Mouse (Mus musculus) heart, postnatal 25 days (tissue): ENCODE measurements around the gene Gm20388. TPM values are rescaled to one million over a fixed set of nuclear protein-coding genes. Genes with fewer than 3 reads are reported as not detected.

Source experiments
- DNase-seq: peaks from one replicate; pipeline ENCODE4 v3.0.0; 2022; ENCODE audit warnings: low spot score
- intact Hi-C: fragments of 180-260 bp; cut with DNase I; formaldehyde crosslinking; loops from one replicate; pipeline ENCODE4 v1.15.1; 2025
- total RNA-seq, 2 experiments: library from RNA; stranded (reverse); gene quantifications; 2 replicates each; pipeline ENCODE4 v1.2.3; 2021

Gm20388 gene
- total RNA-seq, 2 experiments from 2014 or later, result 2.7 TPM; not detected in 1

GRCm38 (mm10) chr8:120420226-120420625 is 509.6 kb downstream of the Gm20388 start:
- intact Hi-C loops, result no loop called here
- DNase-seq, result no peak

- intact Hi-C loops, result no loop called here
- DNase-seq, result no peak
These were observed 511.0 kb downstream of the Gm20388 start for GRCm38 (mm10) chr8:120421638-120422037.

GRCm38 (mm10) chr8:120422236-120422635 is 511.6 kb downstream of the Gm20388 start:
- DNase-seq, result no peak
- intact Hi-C loops, result no loop called here

GRCm38 (mm10) chr8:120423576-120423975 is 512.9 kb downstream of the Gm20388 start:
- DNase-seq, result no peak
- intact Hi-C loops, result no loop called here

- intact Hi-C loops, result no loop called here
- no peak for DNase-seq
These were observed 514.2 kb downstream of the Gm20388 start for GRCm38 (mm10) chr8:120424829-120425198.

GRCm38 (mm10) chr8:120425199-120425941 is 514.7 kb downstream of the Gm20388 start:
- DNase-seq, result no peak
- intact Hi-C loops, result no loop called here

GRCm38 (mm10) chr8:120426105-120426504 is 515.5 kb downstream of the Gm20388 start:
- intact Hi-C loops, result no loop called here

GRCm38 (mm10) chr8:120426622-120427385 is 516.2 kb downstream of the Gm20388 start:
- DNase-seq, result peak; percentile 32
- intact Hi-C loops, result no loop called here

More at GRCm38 (mm10) chr8:120426105-120426504, 515.5 kb downstream of the Gm20388 start:
- DNase-seq, result no peak

GRCm38 (mm10) chr8:120428492-120428891 is 517.9 kb downstream of the Gm20388 start:
- intact Hi-C loops, result no loop called here
- no peak for DNase-seq

GRCm38 (mm10) chr8:120429116-120429515 is 518.5 kb downstream of the Gm20388 start:
- intact Hi-C loops, result no loop called here
- DNase-seq, result no peak

- intact Hi-C loops, result no loop called here
- DNase-seq, result no peak
These were observed 520.4 kb downstream of the Gm20388 start for GRCm38 (mm10) chr8:120431042-120431441.

GRCm38 (mm10) chr8:120432438-120432837 is 521.8 kb downstream of the Gm20388 start:
- intact Hi-C loops, result no loop called here
- DNase-seq, result no peak

- intact Hi-C loops, result no loop called here
- no peak for DNase-seq
These were observed 522.5 kb downstream of the Gm20388 start for GRCm38 (mm10) chr8:120433143-120433542.

- no peak for DNase-seq
- intact Hi-C loops, result no loop called here
These were observed 523.1 kb downstream of the Gm20388 start for GRCm38 (mm10) chr8:120433734-120434133.

GRCm38 (mm10) chr8:120435781-120436180 is 525.1 kb downstream of the Gm20388 start:
- DNase-seq, result no peak
- intact Hi-C loops, result no loop called here

GRCm38 (mm10) chr8:120436491-120437030 is 525.9 kb downstream of the Gm20388 start:
- no peak for DNase-seq
- intact Hi-C loops, result no loop called here

- intact Hi-C loops, result no loop called here
- DNase-seq, result no peak
These were observed 526.6 kb downstream of the Gm20388 start for GRCm38 (mm10) chr8:120437207-120437606.

GRCm38 (mm10) chr8:120437666-120438395 is 527.2 kb downstream of the Gm20388 start:
- no peak for DNase-seq
- intact Hi-C loops, result no loop called here

- intact Hi-C loops, result no loop called here
- no peak for DNase-seq
These were observed 528.7 kb downstream of the Gm20388 start for GRCm38 (mm10) chr8:120439309-120439708.

- DNase-seq, result no peak
- intact Hi-C loops, result no loop called here
These were observed 530.1 kb downstream of the Gm20388 start for GRCm38 (mm10) chr8:120440739-120441138.
